Mouse (Mus musculus) left cerebral cortex, adult 18-20 months (tissue): Measurements from ENCODE around the gene Fis1. TPM values are rescaled to one million over a fixed set of nuclear protein-coding genes. Genes with fewer than 3 reads are reported as not detected.
"Not testable (repeated sequence)": the region's sequence is repeated elsewhere in the genome, so short reads cannot be mapped to it uniquely, and the experiment has no call there.

Experiments used
- DNase-seq, 2 experiments: peaks; one replicate each; pipeline ENCODE4 v3.0.0; 2021 to 2022; ENCODE audit warnings: low spot score in 2 of 2, mixed read lengths in 1 of 2
- total RNA-seq, 2 experiments: library from RNA; stranded (reverse); gene quantifications; 2 replicates each; pipeline ENCODE4 v1.2.3; 2021

Gene Fis1
- total RNA-seq, 2 experiments from 2014 or later, result 281 to 287 TPM

DNA sequence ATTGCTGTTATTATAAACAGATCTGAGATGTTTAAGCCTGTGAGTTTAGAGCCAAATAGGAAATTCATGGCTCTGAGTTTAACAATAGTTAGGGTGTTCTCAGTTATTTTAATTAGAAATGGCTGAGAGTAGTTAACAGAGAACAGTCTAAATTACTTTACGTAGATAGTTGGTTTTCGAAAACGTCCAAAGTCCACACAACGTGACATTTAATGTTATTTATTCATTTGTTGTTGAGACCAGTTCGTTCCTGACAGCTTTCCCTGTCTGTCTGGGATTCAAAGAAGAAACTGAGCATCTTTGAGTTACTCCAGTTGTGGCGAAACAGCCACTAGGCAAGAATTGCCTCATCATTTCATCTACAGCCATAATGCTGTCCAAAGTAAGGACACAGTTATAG lies 13.0 kb upstream of the Fis1 start:
- DNase-seq, result not testable (repeated sequence)

DNA sequence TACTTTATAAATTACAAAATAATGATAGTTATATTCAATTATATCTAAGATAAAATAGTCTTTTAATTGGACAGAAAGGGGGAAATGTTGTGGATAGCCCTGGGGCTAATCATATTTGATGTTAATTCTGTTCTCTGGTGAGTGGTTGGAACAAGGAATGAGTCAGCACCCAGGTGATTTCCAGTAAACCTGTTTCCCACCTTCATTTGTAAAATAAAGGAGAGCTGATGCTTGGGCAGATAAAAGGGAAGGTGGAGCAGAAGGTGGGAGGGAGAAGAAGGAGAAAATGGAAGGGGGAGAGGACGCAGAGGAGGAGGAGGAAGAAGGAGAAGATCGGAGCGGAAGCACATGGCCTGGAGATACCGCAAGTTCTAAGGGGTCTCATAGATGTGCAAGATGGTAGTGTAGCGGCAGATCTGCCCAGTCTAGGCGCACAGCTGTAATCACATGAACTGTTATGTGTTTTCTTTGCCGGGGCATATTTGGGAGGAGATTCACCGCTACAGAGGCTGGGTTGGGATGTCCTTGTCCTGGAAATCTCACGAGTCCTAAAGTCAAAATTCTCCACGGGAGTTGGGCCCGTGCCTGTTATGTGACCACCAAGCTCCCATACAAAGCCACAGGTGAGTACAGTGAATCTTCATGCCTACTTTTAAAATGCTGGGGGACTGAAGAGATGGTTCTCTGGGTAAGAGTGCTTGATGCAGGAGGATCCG lies 12.1 kb upstream of the Fis1 start:
- no peak for DNase-seq

DNA sequence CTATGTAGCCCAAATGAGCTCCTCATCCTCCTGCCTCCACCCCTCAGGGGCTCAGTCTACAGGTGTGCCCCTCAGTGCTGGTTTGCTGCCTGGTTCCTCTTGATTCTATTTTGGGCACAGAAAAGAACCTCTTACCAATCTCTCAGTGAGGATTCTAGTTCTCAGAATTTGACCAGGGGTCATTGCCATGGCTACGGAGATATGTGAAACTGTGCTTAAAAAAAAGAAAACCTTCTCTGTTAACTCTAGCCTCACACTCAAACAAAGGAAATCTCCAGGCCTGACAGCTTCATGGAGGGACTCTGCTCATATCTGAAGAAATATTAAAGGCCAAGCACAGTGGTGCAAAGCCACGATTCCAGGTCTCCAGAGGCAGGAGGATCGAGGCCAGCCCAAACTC lies 10.3 kb upstream of the Fis1 start:
- DNase-seq, result no peak

DNA sequence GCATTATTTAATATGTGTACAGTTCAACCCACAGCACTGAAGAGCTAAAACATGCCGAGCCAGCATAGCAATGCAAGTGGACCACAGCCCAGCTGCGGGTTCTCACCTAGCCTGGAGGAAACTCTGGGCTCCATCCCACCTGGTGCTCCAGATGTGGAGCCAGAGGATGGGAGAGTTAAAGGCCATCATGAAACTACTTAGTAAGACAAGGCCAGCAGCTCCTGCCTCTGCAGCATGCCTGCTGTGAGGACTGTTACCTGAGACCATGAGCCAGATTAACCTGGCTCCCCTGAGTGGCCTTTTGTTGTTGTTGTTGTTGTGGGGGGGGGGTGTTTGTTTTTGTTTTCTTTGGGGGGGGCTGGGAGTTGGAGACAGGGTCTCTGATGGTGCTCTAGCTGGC lies 9.7 kb upstream of the Fis1 start:
- no peak for DNase-seq

DNA sequence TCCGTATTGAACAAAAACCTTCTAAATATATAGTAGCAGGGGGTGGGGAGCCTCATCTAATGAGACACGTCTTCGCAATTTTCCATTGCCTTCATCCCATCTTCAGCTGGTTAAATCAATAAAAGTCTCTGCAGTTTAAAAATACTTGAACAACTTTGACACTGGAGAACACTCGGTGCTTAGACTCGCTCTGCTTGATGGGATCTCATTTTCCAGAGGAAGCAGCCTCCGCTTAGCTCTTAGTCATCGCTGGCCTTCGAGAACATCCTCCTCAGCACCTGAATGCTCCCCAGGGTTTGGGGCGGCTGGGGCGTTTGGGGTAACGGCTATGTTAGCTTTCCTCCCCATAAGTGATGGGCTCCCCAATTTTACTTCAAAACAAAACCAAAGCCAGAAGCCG lies 8.0 kb upstream of the Fis1 start:
- DNase-seq, result no peak

DNA sequence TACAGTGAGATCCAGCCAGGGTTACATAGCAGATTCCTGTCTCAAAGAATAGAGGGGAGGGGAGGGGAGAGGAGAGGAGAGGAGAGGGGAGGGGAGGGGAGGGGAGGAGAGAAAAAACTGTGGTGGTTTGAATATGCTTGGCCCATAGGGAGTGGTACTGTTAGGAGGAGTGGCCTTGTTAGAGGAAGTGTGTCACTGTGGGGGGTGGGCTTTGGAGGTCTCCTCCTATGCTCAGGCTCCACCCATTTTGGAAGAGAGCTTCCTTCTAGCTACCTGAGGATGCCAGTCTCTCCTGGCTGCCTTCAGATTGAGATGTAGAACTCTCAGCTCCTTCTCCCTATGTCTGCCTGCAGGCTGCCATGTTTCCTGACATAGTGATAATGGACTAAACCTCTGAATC lies 5.2 kb upstream of the Fis1 start:
- no peak for DNase-seq

DNA sequence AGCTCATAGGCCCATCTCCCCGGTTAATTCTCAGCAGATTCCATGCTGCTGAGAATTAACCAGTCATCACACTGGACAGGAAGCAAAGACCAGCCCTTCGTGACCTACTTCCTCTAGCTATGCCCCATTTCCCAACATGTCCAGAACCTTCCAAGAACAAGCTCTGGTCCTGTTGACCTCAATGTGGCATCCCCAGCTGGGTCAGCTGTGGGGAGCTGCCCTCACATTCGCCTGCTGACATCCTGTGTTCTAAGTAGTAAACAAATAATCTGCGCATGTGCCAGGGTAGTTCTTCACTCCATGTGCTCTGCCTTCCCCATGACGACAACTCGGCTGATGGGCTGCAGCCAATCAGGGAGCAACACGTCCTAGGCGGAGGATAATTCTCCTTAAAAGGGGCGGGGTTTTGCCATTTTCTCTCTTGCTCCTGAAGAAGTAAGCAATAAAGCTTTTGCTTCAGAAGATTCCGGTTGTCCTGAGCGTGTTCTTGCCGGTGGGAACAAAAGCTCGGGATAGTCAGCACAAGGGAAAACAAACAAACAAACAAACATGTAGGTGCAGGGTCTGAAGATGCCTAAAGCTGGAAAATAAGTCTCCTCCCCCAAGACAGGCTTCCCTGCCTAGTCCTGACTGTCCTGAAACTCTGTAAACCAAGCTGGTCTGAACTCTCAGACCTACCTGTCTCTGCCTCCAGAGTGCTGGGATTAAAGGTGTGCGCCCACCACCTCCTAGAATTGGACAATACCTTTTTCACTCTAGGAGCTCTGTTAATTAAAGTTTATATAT lies 3.3 kb upstream of the Fis1 start:
- DNase-seq, result not testable (repeated sequence)

DNA sequence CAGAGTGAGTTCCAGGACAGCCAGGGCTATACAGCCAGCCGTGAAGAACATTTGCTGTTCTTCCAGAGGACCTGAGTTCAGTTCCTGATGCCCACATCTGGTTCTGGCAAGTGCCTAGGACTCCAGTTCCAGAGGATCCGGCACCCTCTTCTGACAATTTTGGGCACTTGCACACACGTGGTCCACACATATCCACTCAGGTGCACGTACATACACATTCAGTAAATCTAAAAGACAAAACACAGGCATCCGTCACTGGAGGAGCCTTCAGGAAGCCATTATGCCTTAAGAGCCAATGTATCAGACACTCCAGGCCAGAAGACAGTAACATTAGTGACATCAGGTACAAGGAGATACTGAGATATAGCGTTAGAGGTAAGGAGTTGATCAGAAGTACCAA lies 2.6 kb upstream of the Fis1 start:
- no peak for DNase-seq

DNA sequence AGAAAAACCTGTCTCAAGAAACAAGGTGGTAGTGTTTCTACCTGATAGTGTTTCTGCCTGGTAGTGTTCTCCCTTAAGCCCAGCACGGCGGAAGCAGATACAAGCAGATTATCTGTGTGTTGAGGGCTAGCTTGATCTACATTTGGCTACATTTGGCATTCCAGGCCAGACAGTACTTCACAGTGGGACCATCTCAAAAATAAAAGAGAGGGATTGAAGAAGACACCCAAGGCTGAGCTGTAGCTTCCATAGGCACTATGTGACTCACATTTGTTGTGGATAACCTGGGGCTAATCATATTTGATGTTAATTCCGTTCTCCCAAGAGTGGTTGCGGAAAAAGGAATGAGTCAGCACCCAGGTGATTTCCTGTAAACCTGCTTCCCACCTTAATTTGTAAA lies 922 bp upstream of the Fis1 start:
- DNase-seq, result no peak

DNA sequence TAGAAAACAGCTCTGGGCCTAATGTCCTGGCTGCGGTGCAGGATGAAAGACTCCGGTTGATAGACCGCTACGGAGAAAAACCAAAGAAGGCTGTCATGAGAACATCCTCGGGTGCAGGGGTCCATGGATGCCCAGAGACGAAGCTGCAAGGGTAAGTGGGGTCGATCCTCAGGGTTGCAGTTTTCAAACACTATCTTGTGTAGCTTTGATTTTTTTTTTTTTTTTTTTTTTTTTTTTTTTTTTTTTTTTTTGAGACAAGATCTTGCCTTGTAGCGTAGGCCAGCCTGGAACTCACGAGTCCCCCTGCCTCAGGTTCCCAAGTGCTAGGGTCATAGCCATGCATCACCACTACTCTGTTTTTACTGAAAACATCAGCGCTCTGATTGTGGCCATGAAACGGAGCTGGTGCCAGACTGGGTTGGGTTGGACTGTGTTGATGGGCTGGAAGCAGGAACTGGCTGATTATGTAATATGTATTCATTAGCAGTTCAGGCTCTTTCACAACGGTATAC lies 421 bp downstream of the Fis1 start:
- peak in 1 of 2 experiments; percentile 29 for DNase-seq

DNA sequence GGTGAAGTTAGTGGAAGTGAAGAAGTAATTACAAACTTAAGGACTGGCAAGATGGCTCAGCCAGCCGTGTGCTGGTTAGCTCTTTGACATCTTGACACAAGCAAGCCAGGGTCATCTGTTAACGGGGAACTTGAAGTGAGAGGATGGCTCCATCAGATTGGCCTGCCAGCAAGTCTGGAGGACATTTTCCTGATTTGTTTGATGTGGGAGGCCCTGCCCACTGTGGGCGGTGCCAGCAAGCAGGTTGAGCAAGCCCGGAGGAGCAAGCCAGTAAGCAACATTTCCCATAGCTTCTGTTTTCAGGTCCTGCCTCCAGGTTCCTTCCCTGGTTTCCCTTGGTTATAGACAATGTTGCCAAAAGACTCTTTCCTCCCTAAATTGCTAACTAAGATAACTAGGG lies 2.5 kb downstream of the Fis1 start:
- DNase-seq, result no peak

DNA sequence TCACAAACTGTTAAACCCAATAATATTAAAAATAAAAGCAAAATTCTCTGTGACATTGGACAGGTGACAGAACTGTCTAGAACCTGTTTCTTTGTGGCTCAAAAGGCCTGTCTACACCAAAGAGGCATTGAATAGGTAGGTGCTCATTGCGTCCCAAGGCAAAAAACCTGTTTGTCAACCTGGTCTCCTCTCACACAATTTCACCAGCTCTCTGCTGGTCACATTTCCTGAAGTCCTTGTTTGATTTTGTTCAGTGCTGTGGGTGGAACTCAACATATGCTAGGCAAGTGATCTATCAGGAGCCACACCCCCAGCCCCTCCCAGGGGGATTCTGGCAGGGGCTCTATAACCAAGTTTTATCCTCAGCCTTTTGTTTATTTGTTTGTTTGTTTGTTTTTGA lies 4.2 kb downstream of the Fis1 start:
- DNase-seq, result no peak

DNA sequence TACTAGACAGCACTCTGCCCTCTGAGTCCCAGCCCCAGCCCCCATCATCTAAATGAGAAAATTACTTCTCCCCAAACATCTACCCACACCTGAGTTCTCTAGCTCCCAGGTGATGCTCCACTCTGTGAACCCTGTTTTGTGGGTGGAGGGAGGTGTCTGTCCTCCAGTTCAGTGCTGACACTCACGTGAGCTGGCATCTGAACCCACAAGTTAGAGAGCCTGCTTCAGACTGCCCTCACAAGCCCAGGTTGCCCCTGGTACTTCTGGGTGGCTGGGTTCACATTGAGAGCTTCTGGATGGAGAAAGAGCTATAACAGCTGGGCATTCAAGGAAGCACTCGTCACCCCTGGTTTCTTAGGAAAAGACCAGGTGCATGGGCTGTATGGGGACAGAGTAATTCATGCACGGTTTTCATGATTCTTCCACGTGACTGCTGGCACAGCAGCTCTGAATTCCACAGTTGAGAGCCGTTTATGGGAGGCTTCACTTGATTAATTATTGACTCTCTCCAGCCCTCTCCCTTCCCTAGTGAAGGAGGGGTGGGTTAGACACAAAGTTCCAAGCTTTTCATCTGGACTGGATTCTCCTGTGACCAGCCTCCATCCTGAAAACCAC lies 6.0 kb downstream of the Fis1 start:
- DNase-seq, result no peak

DNA sequence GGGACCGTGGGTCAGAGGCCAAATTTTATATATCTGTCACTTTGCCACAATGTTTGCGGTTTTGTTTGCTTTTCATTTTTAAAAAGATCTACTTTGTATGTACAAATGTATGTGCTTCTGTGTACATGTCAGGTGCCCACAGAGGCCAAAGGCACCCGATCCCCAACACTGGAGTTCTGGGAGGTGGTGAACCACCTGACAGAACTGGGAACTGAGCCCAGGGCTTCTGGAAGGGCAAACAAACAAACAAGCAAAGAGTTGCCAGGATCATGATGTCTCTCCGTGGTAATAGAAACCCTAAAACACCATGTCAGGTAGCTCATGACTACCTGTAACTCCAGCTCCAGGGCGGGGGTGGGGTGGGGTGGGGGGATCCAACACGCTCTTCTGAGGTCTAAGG lies 7.0 kb downstream of the Fis1 start:
- DNase-seq, result no peak

DNA sequence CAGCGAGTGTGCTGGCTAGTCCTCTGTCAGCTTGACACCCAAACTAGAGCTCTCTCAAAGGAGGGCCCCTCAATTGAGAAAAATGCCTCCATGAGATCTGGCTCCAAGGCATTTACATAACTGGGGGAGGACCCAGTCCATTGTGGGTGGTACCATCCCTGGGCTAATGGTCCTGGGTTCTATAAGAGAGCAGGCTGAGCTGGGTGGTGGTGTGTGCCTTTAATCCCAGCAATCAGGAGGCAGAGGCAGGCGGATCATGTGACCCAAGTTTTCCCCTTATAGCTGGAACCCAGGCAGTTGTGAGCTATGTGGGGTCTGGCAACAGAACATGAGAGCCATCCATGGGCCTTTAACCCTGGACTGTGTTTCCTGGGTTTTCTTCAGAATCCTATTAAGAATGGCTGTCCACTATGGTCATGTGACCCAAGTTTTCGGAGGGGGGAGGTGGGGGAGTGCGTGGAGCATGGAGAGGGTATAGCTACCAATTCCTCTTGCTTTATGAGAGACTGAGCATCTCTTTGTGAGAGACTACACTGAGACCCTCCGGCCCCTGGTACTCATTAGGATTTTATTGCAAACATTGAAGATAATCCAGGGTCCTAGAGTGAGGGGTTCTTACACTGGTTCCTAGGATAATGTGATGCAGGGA lies 8.4 kb downstream of the Fis1 start:
- DNase-seq, result no peak

DNA sequence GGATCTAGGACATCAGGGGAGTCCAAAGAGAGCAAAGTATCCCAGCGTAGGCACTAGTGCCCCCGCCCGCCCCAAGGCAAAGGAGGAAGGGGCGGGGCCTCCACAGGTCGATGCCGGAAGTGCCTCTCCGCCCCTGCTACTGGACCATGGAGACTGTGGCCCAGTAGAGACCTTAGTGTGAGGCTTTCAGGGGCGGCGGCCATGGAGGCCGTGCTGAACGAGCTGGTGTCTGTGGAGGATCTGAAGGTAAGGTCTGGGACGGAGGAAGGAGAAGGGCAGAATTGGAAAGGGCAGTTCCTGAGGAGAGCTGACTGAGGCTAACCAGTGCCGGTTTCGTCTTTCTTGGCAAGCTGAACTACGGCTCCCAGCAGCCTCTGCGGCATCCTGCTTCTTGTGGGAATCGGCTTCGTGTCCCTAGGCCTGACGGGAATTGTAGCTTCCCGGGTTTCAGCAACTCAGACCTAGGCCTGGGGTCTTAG lies 8.9 kb downstream of the Fis1 start:
- peak; percentile 83 to 91 for DNase-seq

DNA sequence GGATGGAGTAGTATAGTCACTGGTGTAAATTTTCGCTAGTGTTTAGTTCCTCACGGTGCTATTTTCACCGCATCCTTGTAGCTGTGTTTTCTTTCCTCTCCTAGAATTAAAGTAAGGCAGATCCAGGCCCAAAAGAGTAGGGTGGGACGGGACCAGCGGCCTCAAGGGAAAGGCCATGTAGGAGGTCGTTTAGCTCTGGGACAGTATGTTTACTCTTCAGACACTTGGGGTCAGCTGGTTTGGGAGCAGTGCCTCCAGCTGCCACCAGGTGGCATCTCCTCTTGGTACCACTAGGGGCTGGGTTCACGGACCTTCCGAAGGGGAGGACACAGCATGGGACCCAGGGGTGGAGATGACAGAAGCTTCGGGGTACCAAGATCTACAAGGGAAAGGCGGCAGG lies 9.4 kb downstream of the Fis1 start:
- peak; percentile 74 to 82 for DNase-seq

DNA sequence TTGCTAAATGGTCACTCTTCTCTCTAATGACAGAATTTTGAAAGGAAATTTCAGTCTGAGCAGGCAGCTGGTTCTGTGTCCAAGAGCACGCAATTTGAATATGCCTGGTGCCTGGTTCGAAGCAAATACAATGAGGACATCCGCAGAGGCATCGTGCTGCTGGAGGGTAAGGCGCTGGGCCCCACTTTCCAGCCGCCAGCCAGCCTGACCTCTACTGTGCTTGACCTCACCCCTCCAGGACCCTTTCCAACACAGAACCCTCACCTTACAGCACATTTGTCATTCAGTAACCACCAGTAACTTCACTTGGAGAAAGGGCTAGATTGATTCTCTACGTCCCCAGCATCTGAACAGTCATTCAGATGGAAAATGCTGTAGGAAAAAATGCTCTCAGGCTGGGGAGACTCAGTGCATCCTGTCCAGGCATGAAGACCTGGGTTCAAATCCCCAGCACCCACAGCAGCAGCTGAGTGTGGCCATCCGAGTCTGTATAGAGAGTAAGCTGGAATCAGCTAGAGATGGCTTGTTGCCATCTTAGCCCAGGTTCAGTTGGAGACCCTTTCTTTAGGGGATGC lies 10.0 kb downstream of the Fis1 start:
- no peak for DNase-seq

DNA sequence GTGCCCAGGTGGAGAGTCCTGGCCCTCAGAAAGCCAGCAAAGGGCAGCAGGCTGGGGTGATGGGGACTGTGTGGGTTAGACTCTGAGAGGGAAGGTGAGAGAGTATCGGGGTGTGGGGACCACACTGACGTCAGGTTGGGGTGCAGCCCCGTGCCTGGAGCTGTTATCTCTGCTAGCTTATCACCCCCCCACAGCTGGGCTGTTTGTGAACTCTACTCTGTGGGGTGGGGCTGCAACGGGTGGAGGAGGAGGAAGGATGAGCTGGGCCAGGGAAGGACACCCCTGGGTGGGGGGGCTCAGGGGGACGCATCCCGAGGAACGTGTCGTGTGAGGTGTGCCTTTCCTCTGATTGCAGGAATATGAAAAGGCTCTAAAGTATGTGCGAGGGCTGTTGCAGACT lies 12.1 kb downstream of the Fis1 start:
- DNase-seq, result no peak

DNA sequence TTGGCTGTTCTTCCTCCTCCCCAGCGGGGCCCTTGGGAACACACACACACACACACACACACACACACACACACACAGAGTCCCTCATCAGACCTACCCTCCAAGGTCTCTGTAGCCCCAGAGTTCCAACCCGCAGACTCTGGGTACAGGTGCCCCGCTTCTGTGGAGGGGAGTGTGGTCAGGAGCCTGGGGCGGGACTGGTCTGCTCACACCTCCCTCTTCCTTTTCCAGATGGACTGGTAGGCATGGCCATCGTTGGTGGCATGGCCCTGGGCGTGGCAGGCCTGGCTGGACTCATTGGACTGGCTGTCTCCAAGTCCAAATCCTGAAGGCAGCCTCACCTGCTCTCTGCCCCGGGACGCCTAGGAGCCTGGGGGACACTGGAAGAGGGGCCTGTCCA lies 12.6 kb downstream of the Fis1 start:
- no peak for DNase-seq

DNA sequence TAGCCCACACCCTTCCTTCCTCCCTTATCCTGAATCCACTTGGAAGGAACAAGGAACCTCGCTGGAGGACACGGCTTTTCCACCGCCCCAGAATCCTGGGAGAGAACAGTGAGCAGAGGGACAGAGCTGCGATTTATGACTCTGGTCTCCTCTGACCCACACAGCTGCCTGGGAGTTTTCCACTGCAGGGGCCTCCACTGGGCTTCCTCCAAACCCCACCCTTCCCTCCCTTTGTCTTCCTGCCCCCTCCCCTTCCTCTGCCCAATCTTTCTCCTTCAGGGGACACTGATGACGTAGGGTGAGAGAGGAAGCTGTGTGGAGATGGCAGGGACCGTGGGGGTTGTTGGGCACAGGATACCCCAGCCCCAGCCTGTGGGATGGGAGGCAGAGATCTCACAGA lies 13.3 kb downstream of the Fis1 start, which contains the start of gene Cldn15:
Cldn15 (plus strand) TSS at position 286 of the 400 bp plus-strand sequence.
- DNase-seq, result no peak
